Mouse (Mus musculus): ENCODE measurements at regions not wholly inside any gene's neighbourhood (a gene's known extent, or its start where the extent isn't known, plus 50 kb on each side); places are given as distances from the start of the nearest gene placed in this dataset.
A peak's percentile ranks its signal among the peaks of the same experiment; 100 is the strongest.

GRCm38 (mm10) chr9:43593236-43593635 lies 150.5 kb upstream of the Nectin1 start:
- DNase-seq (ENCODE audit: extremely low read depth, low read depth, low spot score), result peak; percentile 37

DNA sequence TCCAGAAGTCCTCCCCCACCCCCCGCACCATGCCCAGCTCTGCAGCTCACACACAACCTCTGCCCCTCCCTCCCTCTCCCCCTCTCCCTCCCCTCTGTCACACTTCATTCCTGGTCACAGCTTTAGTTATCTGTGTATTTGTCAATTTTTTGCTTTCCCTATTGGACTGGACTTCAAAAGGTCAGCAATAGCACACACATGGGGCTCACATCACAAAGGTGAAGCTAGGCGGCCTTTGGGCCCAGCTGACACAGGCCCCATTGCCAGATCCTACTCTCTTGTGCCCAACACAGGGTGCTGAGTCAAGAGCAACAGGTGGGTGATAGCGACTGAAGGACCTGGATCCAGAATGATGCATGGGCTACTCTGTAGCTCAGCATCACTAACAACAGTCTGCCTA lies 149.0 kb upstream of the Nectin1 start:
- no peak for DNase-seq (ENCODE audit: extremely low read depth, low read depth, low spot score)

- DNase-seq (ENCODE audit: extremely low read depth, low read depth, low spot score), result peak; percentile 7
Observed at GRCm38 (mm10) chr9:43595461-43595860, 148.3 kb upstream of the Nectin1 start.

DNA sequence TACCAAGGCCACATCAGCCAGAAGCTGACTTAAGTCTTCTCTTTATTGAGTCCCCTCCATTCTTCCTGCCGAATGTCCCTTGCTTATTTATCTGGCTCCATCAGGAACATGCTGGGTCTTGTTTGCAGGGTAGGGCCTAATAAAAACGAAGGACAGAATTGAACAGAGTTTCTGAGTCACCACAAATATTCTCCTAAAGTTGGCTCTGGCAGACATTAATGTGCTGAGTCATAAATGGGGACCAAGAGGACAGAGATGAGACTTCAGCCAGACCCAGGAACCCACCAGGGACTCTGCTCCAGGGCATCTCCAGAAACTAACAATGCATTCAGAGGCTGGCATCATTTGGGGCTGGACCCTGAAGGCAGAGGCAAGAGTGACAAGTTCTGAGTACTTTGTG lies 143.4 kb upstream of the Nectin1 start:
- no peak for DNase-seq (ENCODE audit: extremely low read depth, low read depth, low spot score)

DNA sequence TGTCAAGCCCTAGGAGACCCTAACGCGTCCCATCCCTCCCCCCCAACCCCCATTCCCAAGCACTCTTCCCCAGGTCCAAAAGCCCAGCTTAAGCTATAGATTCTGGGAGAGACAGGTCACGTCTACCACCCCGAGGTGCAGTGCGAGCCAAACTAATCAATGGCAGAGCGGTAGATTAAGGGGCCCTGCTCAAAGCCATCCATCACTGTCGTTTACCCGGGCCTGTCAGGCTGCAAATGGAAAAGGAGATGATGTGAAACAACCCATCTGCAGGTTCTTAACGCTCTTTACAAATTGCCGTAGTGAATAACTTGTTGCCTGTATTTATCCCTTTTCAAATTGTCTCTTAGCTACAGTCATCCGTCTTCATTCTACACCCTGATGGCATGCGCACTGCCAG lies 126.2 kb upstream of the Nectin1 start:
- DNase-seq (ENCODE audit: extremely low read depth, low read depth, low spot score), result no peak

DNA sequence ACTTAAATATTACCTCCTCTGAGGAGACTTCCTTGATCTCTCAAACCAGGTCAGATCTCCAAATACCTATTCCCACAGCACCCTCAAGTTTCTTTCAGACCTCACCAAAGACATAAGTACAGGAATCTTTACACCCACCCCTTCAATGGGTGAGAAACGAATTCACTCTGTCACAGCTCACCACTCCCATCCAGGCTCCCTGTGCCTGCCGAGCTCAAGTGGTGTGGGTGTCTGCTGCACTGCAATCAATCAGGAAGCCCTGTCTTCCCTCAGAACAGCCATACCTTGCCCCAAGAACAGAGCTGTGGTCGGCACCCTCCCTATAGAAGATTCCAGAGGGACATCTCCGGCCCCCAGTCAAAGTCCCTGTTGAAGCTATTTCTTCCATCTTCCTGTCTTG lies 116.2 kb upstream of the Nectin1 start:
- no peak for DNase-seq (ENCODE audit: extremely low read depth, low read depth, low spot score)

- DNase-seq (ENCODE audit: extremely low read depth, low read depth, low spot score), result no peak
Observed at GRCm38 (mm10) chr9:43628786-43629185, 115.0 kb upstream of the Nectin1 start.

- DNase-seq (ENCODE audit: extremely low read depth, low read depth, low spot score), result no peak
Observed at GRCm38 (mm10) chr9:43636372-43636965, 107.3 kb upstream of the Nectin1 start.

GRCm38 (mm10) chr9:43658186-43658585 lies 85.6 kb upstream of the Nectin1 start:
- DNase-seq (ENCODE audit: extremely low read depth, low read depth, low spot score), result no peak

DNA sequence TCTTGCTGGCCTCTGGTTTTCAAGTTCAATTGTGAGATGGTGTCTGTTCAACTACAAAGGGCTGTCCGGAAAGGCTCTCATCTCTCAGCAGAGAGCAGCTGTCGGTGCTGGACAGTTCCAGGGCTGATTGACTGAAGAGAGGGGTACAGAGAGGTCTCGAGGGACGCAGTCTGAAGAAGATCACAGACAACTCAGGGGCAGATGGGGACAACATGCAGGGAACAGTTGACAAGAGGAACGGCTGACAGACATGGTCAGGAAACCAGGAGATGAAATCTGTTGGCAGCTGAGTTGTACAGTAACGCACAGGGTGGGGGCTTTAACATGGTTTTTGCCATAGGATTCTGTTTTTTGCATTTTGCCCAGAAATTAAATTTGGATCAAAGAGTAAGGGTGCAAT lies 84.5 kb upstream of the Nectin1 start:
- no peak for DNase-seq (ENCODE audit: extremely low read depth, low read depth, low spot score)

GRCm38 (mm10) chr9:43660151-43660550 lies 83.6 kb upstream of the Nectin1 start:
- no peak for DNase-seq (ENCODE audit: extremely low read depth, low read depth, low spot score)

DNA sequence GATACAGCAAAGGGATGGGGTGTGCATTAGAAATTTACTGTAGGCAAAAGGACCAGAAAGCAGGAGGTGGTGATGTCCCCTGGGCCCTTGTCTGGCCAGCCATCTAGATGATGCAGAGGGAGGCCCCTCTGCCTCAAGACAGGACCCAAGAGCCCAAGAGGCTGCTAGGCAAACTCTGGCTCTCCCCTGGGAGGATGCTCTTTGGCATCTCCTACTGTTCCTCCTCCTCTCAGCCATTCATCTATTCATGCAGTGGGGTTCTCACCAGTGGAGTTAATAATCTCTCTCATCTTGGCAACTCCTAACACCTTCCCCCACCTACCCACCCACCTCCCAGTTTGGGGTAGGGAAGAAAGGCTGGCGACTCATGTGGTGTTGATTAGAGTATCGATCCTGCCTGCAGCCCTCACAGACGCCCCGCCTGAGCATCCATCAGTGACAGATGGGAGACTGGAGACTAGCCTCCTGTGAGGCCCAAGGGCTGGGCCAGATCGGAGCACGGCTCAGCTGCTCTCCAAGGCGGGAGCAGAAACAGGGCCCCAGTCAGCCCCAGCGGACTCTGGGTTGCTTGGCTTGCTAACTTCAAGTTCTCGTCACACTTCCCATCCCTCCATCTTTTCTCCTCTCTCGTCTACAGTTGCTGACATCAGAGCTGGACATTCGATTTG lies 82.8 kb upstream of the Nectin1 start:
- DNase-seq (ENCODE audit: extremely low read depth, low read depth, low spot score), result no peak

- DNase-seq (ENCODE audit: extremely low read depth, low read depth, low spot score), result no peak
Observed at GRCm38 (mm10) chr9:43661646-43662045, 82.1 kb upstream of the Nectin1 start.

GRCm38 (mm10) chr9:43667386-43667785 lies 76.4 kb upstream of the Nectin1 start:
- DNase-seq (ENCODE audit: extremely low read depth, low read depth, low spot score), result no peak

GRCm38 (mm10) chr9:43667974-43668373 lies 75.8 kb upstream of the Nectin1 start:
- DNase-seq (ENCODE audit: extremely low read depth, low read depth, low spot score), result no peak

- DNase-seq (ENCODE audit: extremely low read depth, low read depth, low spot score), result no peak
Observed at GRCm38 (mm10) chr9:43668731-43669130, 75.1 kb upstream of the Nectin1 start.

DNA sequence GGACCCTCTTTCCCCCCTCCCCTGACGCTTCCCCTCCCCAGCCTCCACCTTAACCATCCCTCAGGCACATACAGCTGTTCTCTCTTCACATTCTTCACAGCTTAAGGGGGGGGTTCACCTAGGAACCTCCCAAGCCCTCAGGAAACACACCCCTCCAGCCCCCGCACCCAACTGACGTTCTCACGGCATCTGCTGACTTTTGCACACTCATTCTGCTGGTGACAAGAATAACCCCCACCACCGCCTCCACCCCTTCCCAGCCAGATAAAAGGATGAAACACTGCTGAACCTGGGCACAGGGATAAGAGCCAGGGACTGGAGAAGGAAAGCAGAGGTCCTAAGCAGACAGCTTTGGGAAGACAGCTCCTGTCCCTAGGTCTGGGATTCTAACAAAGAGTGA lies 73.2 kb upstream of the Nectin1 start:
- no peak for DNase-seq (ENCODE audit: extremely low read depth, low read depth, low spot score)

DNA sequence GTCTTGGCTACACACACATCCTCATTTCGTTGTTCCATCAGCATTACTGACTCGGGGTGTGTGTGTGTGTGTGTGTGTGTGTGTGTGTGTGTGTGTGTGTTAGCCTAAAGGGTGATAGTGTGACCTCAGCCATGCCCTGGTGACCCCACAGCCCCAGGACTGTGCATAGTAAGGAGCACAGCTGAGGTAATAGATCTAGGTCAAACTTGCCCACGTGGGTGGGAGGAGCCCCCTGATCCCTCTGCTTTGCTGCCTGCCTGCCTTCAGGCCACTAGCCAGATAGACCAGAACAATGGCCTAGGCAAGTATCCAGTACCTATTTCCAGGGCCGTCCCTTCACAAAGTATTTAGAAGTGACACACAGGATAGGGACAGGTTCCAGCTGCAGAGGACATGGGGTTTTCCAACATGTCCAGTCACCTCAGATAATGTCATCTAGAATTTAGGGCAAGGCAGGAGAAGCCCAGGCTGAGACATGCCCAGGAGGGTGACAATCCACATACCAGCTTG lies 70.6 kb upstream of the Nectin1 start:
- DNase-seq (ENCODE audit: extremely low read depth, low read depth, low spot score), result peak; percentile 46

- DNase-seq (ENCODE audit: extremely low read depth, low read depth, low spot score), result no peak
Observed at GRCm38 (mm10) chr9:43674321-43674720, 69.5 kb upstream of the Nectin1 start.

DNA sequence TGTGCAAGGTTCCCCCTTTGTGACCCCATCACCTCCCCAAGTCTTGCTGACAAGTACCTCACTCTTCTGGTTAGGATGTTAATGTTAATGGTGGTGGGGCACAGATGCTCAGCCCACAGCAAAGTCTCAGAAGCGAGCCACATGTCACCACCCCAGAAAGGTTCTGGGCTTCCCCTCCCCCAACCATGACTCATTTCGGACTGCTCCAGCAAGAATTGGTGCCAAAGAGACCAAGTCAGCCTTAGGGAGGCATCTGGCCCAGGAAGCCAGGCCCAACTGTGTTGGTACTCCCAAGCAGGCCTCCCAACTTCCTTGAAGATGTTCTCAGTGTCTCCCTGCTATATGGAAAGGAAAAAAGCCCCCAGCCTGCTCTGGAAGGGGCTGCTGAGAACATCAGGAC lies 67.8 kb upstream of the Nectin1 start:
- DNase-seq (ENCODE audit: extremely low read depth, low read depth, low spot score), result peak; percentile 3

GRCm38 (mm10) chr9:43679331-43679730 lies 64.5 kb upstream of the Nectin1 start:
- DNase-seq (ENCODE audit: extremely low read depth, low read depth, low spot score), result no peak

GRCm38 (mm10) chr9:43681317-43681716 lies 62.5 kb upstream of the Nectin1 start:
- no peak for DNase-seq (ENCODE audit: extremely low read depth, low read depth, low spot score)

GRCm38 (mm10) chr9:43682102-43682501 lies 61.7 kb upstream of the Nectin1 start:
- no peak for DNase-seq (ENCODE audit: extremely low read depth, low read depth, low spot score)

All from fat pad, adult 2 months (tissue).